Mouse (Mus musculus) small intestine, adult 2 months (tissue): ENCODE measurements around the gene Ahcyl2.

Experiments
- CTCF ChIP-seq: fragments of 200-500 bp; IDR thresholded peaks from 2 replicates; pipeline ENCODE4 v1.5.1; 2012; ENCODE audit warnings: low read depth, mild to moderate bottlenecking, control low read depth, inconsistent platforms, low read length, moderate library complexity, mixed read lengths; ENCODE audit not compliant: insufficient replicate concordance, insufficient read length; ENCODE audit errors: extremely low read depth
- POLR2A ChIP-seq: fragments of 200-500 bp; IDR thresholded peaks from 2 replicates; pipeline ENCODE4 v1.6.1; 2012; ENCODE audit warnings: low read depth, mild to moderate bottlenecking, control low read depth, inconsistent platforms, low read length, moderate library complexity

- TF ChIP-seq POLR2A = no peak
- TF ChIP-seq CTCF = no peak
Observed at GRCm38 (mm10) chr6:29812076-29812475, 44.3 kb downstream of the Ahcyl2 start.
